Mouse (Mus musculus): Measurements from ENCODE around the gene Phgdh.

Phgdh gene

DNA sequence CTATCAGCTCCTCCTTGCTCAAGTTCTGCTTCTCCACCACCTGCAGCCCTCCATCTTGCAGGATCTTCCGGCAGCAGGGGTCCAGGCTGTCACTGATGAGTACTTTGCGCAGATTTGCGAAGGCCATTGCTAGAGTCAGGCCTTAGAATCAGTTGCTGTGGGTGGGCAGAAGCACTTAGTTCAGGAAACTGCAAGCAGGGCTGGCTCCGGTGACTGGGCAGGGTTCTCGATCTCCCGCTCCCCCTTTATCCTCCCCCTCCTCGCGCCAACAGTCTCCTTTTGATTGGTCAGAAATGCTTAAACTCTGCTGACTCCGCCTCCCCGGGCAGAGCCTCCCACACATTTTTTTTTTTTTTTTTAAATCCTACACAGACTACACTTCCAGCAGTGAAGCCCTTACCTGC is at the start of gene Phgdh:
Gene Phgdh (minus strand): TSS at position 285 of the 404 bp plus-strand sequence.
- DNase-seq = peak; percentile 71 to 73

- DNase-seq = no peak
These were observed 49.5 kb upstream of the Phgdh start for GRCm38 (mm10) chr3:98389305-98389704.

DNA sequence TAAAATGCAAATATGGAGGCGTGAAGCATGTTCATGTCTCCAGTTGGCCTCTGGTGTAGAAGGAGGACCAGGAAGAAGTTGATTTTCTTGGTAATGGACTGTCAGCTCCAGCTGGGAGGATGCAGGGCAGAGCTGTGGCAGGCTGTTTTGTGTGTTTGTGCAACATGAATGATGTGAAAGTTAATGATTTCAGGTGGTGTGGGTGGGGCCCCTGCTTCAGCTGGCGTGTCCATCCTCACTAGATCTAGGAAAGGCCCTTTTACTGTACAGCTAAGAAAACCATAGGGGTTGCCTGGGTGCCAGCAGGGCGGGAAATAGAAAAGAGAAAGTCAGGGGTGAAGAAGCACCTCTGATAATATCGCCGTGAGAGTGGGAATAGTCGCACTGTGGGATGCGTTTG is 48.0 kb upstream of the Phgdh start:
- DNase-seq = no peak

- DNase-seq = no peak
These were observed 47.3 kb upstream of the Phgdh start for GRCm38 (mm10) chr3:98387086-98387485.

DNA sequence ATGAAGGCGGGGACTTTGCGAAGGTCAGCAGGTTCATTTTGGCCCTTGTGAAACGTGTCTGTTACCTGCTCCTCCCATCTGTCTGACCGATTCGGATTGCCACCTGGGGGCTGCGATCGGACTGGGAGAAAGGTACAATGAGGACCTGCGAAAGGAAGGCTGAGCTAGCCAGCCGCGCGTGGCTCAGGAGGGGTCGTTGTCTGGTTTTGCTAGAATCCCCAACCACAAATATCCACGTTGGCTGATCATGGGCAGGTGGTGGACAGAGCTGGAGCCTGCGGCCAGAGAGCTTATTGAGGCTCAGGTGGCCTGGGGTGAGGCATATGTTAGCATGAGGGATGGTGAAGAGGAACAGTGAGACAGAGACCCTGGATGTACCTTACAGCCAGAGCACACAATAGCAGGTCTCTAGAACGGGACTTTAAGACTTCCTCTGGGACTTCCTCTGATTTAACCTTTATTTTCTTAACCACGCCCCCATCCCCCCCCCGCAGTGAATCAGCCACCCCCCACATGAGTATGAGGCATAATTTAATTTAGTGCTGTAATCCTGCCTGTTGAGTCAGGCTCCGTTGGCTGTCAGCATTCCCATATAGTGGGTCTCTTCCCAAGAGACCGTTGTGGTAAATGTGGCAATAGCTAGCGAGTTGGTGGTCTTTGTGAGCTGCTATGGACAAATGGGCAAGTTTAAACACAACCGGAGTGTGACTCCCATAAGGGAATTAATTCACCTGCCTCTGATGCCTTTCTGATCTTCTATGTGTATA is 43.4 kb upstream of the Phgdh start:
- DNase-seq = no peak

DNA sequence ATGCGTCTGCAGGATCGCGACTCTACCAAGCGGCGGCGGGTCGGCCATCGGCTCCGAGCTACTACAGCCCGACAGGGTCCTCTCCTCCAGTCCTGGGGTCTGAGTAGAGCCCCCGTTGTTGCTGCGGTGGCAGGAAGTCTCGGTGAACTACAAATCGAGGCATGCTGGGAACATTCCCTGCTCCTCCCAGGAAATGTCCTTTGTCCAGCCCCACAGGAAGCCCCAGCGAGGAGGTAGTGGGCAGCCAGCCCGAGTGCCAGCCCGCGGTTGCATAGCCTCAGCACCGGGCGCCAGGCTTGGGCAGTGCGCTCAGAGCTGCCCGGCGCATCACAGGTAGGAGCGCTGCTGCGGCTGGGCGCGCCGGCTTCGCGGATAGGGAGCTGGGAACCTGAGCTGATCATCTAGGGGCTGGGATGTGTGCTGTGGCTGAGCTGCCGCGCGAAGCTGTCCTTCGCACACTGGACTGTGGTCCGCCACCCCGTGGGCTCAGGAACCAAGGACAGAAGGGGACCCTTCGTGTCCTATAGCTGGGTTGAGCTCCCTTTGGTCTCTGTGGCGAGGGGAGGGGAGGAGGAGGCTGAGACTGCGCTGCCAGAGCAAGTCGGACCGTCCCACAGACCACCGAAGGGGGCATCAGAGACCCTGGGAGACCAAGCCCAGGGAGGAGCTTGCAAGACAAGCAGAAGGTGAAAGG is 42.6 kb upstream of the Phgdh start, which contains the start of gene Zfp697:
Gene Zfp697 (plus strand): TSS at position 216 of the 694 bp plus-strand sequence.
- DNase-seq = peak; percentile 81 to 88

GRCm38 (mm10) chr3:98381677-98382245 is 42.0 kb upstream of the Phgdh start:
- no peak for DNase-seq

- DNase-seq = no peak
These were observed 39.4 kb upstream of the Phgdh start for GRCm38 (mm10) chr3:98379236-98379635.

DNA sequence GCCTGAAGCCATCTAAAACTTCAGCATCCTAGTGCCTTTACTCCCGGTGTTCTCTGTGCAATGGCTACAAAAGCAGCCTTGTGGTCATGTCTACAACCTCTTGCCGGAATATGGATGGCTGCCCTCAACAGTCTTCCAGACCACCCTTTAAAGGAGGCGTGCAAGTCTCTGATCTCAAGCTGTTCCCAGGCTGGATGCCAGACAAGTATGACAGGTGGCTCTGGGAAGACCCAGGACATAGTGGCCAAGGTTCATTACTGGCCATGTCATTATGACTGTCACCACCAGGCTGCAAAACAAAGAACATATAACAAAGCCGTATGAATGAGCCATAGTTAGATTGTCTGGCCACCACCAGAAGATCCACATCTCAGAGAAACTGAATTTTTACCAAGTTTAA is 38.5 kb upstream of the Phgdh start:
- no peak for DNase-seq

GRCm38 (mm10) chr3:98374980-98375379 is 35.2 kb upstream of the Phgdh start:
- DNase-seq = no peak

DNA sequence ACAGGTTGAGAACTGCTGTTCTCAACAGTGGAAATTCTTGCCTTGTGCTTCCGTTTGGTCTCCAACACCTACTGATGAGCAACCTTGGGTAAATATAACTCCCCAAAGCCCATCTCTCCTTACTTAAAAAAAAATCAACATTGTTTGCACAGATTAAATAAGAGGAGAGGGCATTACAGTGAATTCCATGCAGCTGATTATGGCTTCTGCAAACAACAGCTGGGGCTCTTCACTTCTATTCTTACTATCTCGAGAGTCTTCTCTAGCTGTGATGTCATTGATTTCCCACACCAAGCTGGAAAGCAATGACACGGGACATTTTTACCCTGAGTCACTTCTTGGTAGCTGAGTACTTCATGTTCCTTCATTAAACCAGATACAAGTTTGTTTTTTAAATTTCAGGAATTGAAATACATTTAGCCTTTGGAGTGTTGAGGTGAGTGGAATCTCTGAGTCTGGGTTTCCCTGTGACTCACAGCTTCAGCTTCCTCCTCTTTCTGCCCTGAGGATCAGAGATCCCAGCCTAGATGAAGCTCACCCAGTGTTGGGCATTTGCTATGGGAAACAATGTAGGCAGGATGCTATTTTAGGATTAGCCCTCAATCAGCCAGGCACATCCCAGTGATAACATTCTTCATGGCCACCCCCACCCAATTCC is 34.4 kb upstream of the Phgdh start:
- DNase-seq = no peak

DNA sequence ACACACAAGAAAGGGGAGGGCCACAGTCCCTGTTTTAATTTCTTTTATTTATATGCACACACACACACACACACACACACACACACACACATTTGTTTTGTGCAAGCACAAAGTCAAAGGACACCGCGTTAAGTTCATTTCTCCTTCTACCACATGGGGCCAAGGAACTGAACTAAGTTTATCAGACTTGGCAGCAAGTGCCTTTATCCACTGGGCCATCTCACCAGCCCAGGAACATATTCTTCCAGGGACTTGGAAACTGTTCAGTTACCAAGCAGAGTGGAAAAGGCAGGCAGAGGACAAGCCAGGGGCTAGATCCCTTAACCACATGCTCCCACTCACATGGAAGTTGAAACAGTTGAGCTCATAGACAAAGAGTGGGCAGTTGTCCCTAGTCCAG is 29.0 kb upstream of the Phgdh start:
- no peak for DNase-seq

DNA sequence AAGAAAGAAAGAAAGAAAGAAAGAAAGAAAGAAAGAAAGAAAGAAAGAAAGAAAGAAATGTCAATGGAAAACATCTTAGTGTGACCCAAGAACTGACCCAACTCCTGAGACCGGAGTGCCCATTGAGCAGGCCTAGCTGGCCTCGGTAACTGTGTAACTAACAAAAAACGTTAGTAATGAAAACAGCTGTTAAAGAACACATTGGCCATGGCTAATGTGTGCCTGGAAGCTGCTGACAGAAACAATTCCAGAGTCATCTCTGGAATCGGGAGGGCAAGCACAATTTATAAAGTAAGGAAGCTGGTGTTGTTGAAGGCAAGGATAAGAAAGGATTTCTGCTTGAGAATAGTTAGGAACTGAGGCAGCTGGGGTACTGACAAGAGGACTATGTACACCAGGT is 28.5 kb upstream of the Phgdh start:
- no peak for DNase-seq

DNA sequence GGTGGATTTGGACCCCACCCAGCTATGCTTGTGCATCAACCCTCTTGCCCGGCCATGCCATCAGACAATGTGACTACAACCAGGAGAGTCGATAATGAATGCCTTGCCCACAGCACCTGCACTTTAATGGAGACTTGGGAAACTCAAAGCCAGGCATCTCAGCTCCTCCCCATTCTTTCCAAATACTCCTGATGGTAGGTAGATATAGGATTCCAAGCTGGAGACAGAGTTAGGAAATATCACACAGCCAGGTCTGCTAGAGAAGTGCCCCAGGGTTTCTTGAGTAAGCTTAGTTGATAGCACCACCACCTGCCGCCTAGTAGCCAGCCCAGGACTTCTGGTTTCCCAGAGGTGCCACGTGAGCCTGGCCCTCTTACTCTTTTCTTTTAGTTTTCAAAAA is 27.0 kb upstream of the Phgdh start:
- no peak for DNase-seq

DNA sequence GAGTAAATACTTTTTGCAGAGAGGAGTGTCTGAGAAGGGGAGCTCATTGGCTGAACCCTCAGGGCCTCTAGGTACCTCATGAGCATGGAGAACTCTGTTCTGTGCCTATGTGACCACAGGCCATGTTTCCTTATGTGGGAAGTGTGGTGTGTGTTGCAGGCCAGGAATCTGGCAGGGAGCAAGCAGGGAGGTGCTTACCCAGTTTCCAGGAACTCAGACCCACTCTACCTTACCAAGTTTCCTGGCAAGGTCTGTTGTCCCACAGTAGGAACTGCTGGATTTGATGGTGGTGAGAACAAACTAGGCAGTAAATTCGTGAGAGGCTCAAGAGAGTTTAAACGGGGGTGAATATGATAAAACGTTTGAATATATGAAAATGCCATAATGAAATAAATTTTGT is 26.3 kb upstream of the Phgdh start:
- no peak for DNase-seq

DNA sequence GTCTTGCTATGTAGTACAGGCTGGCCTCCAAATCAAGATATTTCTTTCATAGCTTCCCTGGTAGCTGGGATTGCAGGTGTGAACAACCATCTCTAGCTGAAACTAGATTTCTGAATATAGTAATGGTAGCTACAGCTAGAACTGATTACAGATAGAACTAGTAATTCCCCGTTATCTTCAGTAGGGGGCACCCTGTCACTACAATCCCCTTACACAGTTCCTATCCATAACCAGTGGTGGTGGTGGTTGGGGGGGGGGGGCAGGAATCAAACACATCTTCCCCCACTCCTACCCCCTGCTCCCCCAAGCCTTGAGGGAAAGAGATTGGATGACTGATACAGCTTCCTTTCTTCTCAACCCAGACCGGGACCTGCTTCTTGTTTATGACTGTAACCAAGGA is 23.0 kb upstream of the Phgdh start:
- no peak for DNase-seq

GRCm38 (mm10) chr3:98356632-98357370 is 17.0 kb upstream of the Phgdh start:
- DNase-seq = no peak

DNA sequence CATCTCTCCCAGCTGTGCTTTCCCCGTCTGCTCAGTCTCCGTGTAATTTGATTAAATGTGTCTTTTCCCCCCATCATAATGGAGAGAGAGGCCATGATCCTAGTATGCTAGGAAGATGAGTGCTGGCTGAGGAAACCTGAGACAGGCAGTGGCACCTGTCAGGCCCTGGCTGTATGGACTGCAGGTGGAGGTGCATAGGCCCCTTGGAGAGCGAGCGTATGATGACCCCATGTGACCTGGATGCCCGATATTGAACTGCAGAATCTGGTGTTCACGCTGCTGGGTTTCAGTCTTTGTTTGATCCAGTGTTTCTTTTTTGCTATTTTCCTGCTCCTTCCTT is 16.2 kb upstream of the Phgdh start:
- DNase-seq = no peak

GRCm38 (mm10) chr3:98355344-98356025 is 15.7 kb upstream of the Phgdh start:
- DNase-seq = no peak

- DNase-seq = peak in 1 of 2 experiments; percentile 74
These were observed 14.1 kb upstream of the Phgdh start for GRCm38 (mm10) chr3:98353892-98354291.

DNA sequence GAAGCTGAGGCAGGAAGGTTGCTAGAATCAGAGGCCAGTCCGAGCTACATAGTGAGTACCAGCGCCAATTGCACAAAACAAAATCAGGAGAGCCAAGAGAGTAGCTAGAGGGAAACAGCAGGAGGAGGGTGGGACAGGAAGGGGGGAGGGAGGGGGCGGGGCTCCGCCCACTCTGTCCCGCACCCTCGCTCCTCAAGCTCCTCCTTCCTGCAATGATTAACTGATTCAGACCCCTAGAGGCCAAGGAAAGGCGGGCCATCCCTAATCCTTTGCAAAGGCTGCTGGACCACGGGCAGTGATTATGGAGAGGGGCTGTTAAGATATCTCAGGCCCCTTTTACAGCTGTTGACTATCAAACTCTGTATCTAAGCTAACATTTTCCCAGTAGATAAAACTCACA is 8.9 kb upstream of the Phgdh start:
- no peak for DNase-seq

DNA sequence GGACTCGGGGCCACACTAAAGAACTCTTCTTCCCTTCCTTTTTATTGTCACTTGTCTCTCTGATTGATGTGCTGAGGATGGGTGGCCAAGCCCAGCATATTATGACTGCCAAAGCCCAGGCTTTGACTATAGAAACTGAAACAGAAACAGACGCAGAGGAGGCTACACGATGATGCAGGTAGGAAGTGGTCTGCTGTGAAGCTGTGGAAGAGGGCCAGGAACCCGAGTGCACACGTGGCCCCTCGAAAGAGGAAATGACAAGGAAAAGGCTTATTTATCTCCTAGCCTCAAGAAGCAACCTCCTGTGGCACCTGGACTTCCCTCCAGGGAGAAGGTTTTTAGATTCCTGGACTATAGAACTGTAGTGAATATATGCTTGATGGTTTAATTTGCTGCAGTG is 8.3 kb upstream of the Phgdh start:
- no peak for DNase-seq
